Mouse (Mus musculus) megakaryocyte, embryonic 14.5 days (primary cell): ENCODE results near the gene Tdrd7.

Experiments
- FLI1 ChIP-seq: IDR thresholded peaks from 2 replicates; pipeline ENCODE4 v1.6.1; 2012; ENCODE audit warnings: low read length, inconsistent platforms, mixed read lengths
- GATA1 ChIP-seq: IDR thresholded peaks from 3 replicates; pipeline ENCODE4 v1.6.1; 2012; ENCODE audit warnings: mixed read lengths, low read length, inconsistent platforms, borderline replicate concordance

DNA sequence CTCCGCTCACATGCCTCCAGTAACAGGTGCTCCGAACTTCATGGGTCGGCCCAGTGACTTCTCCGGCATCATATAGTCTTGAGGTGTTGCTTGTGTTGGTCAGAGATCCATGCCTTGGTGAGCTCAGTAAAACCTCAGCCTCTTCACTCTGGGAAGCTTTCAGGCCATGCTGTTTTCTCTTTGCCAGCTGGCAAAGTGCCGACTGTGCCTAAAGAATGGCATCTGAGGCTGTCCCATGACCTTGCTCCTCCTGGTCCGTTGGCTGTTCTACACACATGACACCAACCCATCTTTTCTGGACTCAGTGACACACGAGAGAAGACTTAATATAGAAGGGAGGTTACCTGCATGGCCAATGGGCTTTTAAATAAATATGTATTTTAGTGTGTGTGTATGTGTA is 83.3 kb downstream of the Tdrd7 start:
- no peak for TF ChIP-seq GATA1
- no peak for TF ChIP-seq FLI1
